Mouse (Mus musculus) bone marrow macrophage, adult 2 months (primary cell): ENCODE results near the gene Hdac1.

ENCODE experiments used
- CTCF ChIP-seq: IDR thresholded peaks from 2 replicates; pipeline ENCODE4 v1.5.1; 2012; ENCODE audit warnings: low read depth, mild to moderate bottlenecking, low read length, moderate library complexity
- POLR2A ChIP-seq: IDR thresholded peaks from 2 replicates; pipeline ENCODE4 v1.6.1; 2012; ENCODE audit warnings: mild to moderate bottlenecking, low read depth, low read length, borderline replicate concordance

- TF ChIP-seq CTCF (no peak), POLR2A (no peak; the same call in 1 of the 2 replicates)
Observed at GRCm38 (mm10) chr4:129513086-129513767, 29.3 kb downstream of the Hdac1 start, which contains the start of gene Marcksl1.
